Mouse (Mus musculus) thymus, adult 2 months (tissue): ENCODE data around the gene Erbb4. TPM values are rescaled to one million over a fixed set of nuclear protein-coding genes. Genes with fewer than 3 reads are reported as not detected.

Source experiments
- DNase-seq: peaks from one replicate; pipeline ENCODE4 v3.0.0; 2021
- H3K27ac ChIP-seq: fragments of 200-500 bp; 2 replicates; pipeline ENCODE4 v1.5.1; 2012; ENCODE audit warnings: low read length, control low read depth; ENCODE audit not compliant: control insufficient read depth, insufficient read depth
- H3K27me3 ChIP-seq: fragments of 200-500 bp; 2 replicates; pipeline ENCODE4 v1.6.1; 2012; ENCODE audit warnings: mild to moderate bottlenecking, low read length, moderate library complexity, mixed read lengths; ENCODE audit not compliant: control insufficient read depth, insufficient read depth
- H3K36me3 ChIP-seq: fragments of 200-500 bp; 2 replicates; pipeline ENCODE4 v1.6.1; 2012; ENCODE audit warnings: mild to moderate bottlenecking, low read length, moderate library complexity; ENCODE audit not compliant: control insufficient read depth, insufficient read depth
- H3K4me1 ChIP-seq: fragments of 200-500 bp; replicated peaks from 2 replicates; pipeline ENCODE4 v1.6.1; 2012; ENCODE audit warnings: low read length; ENCODE audit not compliant: control insufficient read depth, insufficient read depth
- H3K4me3 ChIP-seq: fragments of 200-500 bp; 2 replicates; pipeline ENCODE4 v1.5.1; 2012; ENCODE audit warnings: mild to moderate bottlenecking, low read length, control low read depth, moderate library complexity; ENCODE audit not compliant: control insufficient read depth, insufficient read depth
- CTCF ChIP-seq: fragments of 200-500 bp; IDR thresholded peaks from 2 replicates; pipeline ENCODE4 v1.5.1; 2012; ENCODE audit warnings: mild to moderate bottlenecking, control low read depth, low read length, moderate library complexity, borderline replicate concordance; ENCODE audit not compliant: control insufficient read depth, poor library complexity, insufficient read depth; ENCODE audit errors: extremely low read depth
- POLR2A ChIP-seq: fragments of 200-500 bp; IDR thresholded peaks from 2 replicates; pipeline ENCODE4 v1.6.1; 2012; ENCODE audit warnings: mild to moderate bottlenecking, low read length, control low read depth, moderate library complexity; ENCODE audit not compliant: control insufficient read depth, poor library complexity, insufficient read depth; ENCODE audit errors: extremely low read depth
- WGBS: fragments of 180-500 bp; shearing (Covaris S2); methylation state at CpG from one replicate; pipeline ENCODE4 v1.1.7; 2018; 5-methylcytosine and 5-hydroxymethylcytosine counted together
- polyA plus RNA-seq: library from polyadenylated mRNA; depleted of rRNA; stranded (reverse); fragments of >200 nt; gene quantifications from 2 replicates; pipeline ENCODE4 v1.2.3, GENCODE M21; 2012

Gene Erbb4
- polyA plus RNA-seq, 1 experiment = 0.09 TPM

DNA sequence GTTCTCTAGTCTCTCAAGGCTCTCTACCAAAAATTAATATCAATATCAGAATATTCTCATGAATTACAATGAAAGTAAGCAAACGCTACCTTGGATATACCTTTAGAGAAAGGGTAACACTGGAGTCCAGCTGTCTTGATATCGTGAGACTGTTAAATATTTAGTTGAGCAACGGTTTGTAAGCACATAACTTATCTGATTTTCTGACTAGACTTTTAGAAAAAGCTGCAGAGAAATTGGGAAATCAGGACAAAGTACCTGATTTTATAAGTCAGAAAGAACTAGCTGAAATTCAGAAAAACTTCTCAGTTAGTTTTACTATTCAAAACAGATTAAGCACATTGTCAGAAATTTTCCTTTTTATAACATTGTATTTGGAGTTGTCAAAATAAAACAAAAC, 129.3 kb downstream of the Erbb4 start:
- no peaks in the 10 kb centered on the region for H3K4me1 ChIP-seq
- no peak for TF ChIP-seq CTCF
- TF ChIP-seq POLR2A = no peak

DNA sequence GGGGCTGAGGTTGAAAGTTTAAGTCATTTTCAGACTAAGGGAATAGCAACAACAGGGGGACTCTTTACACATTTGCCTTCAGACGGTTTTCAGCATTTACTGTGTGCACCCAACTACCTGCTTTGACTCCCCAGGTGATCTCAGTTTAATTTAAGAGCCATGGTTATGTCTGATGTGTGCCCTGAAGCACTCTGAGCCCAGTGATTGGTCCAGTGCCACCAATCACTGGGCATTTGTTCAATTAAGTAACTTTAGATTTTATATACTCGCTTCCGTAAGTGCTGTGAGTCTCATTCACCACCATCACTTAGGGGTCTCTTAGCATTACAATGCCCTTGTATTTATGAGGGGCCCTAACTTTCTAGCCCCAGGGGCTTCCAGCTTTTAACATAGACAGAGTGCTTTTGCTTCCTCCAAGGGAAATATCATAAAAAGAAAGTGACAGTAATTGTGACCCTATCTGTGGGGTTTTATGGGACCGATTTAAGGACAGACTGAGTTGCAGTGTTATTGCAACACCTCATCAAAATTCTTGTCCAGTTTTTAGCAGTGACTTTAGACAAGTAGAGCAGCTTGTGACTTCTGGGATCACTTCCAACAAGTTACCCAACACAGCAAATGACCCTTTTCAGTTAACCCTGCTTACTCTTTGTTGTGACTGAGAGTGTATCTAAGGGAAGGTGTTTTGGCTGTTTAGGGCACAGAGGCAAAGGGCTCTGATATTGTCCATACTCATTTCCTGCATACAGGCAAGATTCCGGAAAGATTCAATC, 134.3 kb downstream of the Erbb4 start:
- no peak overlapping the region for H3K4me3 ChIP-seq
- TF ChIP-seq CTCF = no peak
- no peak for TF ChIP-seq POLR2A
- H3K27ac ChIP-seq = no peak overlapping the region
- H3K27me3 ChIP-seq = no peaks in the 10 kb centered on the region
- no peak for DNase-seq
- no peaks in the 10 kb centered on the region for H3K36me3 ChIP-seq
- 89% methylated on average over 5 of the region's 5 CpGs for WGBS
- H3K4me1 ChIP-seq = no peaks in the 10 kb centered on the region

More for the DNA sequence above, 129.3 kb downstream of the Erbb4 start:
- Histone ChIP-seq H3K27ac (no peak overlapping the region), H3K27me3 (no peaks in the 10 kb centered on the region), H3K4me3 (no peak overlapping the region), H3K36me3 (no peaks in the 10 kb centered on the region)
- no peak for DNase-seq
- 86% methylated on average over 3 of the region's 3 CpGs for WGBS

DNA sequence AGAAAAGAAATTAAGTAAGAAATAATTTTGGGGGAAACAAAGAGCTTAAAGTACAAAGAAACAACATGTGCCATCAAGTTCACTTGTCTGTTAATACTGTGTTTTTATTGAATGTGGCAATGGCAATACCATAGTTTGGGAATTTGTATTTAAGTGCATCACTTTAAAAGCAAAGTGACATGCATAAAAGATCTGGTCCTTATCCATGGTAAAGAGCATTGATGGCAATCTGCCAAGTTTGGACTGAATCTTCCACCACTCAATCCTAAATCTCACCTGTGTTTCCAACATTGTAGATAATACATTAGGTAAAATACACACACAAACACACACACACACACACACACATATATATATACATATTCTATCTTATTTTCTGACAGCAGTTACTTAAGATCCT, 143.7 kb downstream of the Erbb4 start:
- DNase-seq = no peak
- no peak for TF ChIP-seq POLR2A
- TF ChIP-seq CTCF = no peak
- no peak overlapping the region for H3K27ac ChIP-seq
- H3K36me3 ChIP-seq = no peaks in the 10 kb centered on the region
- H3K4me1 ChIP-seq = no peaks in the 10 kb centered on the region
- no peak overlapping the region for H3K4me3 ChIP-seq
- H3K27me3 ChIP-seq = no peaks in the 10 kb centered on the region

DNA sequence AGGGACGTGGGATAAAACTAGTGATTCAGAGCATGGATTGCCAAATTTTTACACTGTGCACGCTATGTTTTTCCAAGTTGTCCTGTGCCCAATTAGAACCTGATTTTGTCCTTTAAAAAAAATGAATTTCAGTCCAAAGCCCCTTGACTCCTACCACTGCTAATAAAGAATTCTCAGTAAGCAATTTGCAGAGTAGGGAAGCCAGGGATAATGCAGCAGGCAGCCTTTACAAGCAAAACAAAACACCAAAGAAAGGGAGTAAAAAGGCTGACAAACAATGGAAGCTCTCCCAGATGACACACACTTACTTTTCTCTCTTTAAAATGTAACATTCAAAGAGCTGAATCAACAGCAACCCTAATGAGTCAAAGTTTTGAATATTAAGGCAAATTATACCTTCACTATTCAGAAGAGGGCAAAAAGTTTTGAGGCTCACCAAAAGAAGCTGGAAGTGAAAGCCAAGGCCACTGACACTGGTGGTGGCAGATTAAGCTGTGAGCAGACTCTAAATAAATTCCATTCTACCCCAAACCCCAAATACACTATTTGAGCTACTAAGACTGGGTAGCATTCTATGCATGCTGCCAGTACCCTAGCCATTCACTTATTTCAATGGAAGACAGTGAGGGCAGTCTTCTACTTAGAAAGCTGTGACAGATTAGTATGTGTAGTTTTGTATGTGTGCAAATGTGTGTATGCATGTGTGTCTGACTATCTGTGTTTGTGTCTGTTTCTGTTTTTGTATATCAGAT, 146.3 kb downstream of the Erbb4 start:
- H3K36me3 ChIP-seq = no peaks in the 10 kb centered on the region
- H3K4me1 ChIP-seq = no peaks in the 10 kb centered on the region
- no peak for DNase-seq
- TF ChIP-seq CTCF (no peak), POLR2A (no peak)
- 87% methylated on average over 2 of the region's 2 CpGs for WGBS
- H3K27me3 ChIP-seq = no peaks in the 10 kb centered on the region
- H3K27ac ChIP-seq = no peak overlapping the region
- H3K4me3 ChIP-seq = no peak overlapping the region

DNA sequence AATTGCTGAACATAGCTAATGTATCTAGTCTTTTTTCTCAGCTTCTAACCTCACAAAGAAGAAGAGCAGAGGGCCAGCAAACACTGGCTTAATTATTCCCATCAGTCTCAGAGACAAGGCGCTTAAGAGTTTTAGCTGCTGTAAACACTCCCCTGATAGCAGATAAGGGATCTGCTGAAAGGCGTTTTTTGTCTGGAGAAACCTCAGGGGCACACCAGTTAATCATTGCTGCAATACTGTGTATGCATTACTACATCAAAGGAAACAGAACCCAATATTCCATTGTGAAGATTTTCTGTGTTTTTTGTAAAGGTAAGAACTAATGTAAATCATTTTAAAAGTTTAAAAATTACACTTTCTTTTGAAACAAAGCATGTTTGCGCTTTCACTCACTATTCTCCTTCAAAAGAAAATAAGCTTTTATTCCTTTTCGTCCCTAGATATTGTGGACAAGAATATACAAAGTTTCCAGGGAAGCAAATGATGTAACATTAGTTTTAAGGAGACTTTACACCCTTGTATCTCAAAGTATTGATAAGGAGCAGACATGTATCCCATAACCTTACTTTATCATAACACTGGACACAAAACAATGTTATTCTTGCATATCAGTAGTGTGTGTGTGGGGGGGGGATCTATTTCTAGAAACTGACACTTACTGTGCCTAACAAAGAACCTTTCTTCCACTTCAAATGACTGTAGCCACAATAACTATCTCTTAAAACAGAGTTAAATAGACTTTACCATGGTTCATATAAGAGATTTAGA, 150.9 kb downstream of the Erbb4 start:
- Histone ChIP-seq H3K4me1 (no peaks in the 10 kb centered on the region), H3K4me3 (no peak overlapping the region), H3K27ac (no peak overlapping the region), H3K27me3 (no peaks in the 10 kb centered on the region), H3K36me3 (no peaks in the 10 kb centered on the region)
- 63% methylated on average over 4 of the region's 4 CpGs for WGBS
- TF ChIP-seq CTCF = no peak
- no peak for TF ChIP-seq POLR2A
- DNase-seq = no peak

DNA sequence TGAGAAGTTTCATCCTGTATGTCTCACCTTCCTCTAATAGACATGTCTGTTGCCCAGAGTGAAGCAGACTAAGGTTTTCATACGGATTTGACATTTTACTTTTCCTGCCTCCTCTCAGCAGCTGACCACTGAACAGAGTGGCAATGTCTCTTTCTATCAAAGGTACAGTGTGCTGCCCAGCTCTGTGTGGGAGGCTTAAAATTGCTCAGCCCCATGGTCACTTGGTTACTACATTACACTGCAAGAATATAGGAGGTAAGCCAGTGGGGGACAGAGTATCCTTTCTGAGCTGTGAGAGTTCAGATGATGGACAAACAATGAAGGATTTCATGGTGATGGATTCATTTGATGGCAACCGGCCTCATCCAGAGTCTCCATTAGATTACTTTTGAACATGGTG, 152.4 kb downstream of the Erbb4 start:
- TF ChIP-seq POLR2A (no peak), CTCF (no peak)
- Histone ChIP-seq H3K27me3 (no peaks in the 10 kb centered on the region), H3K4me1 (no peaks in the 10 kb centered on the region), H3K36me3 (no peaks in the 10 kb centered on the region), H3K27ac (no peak overlapping the region), H3K4me3 (no peak overlapping the region)
- WGBS = 88% methylated on average over 2 of the region's 2 CpGs
- no peak for DNase-seq
